Mouse (Mus musculus) liver, embryonic 14.5 days (tissue): ENCODE results near the gene Fndc1.

ENCODE experiments used
- CTCF ChIP-seq: IDR thresholded peaks from 2 replicates; pipeline ENCODE4 v1.5.1; 2016; ENCODE audit warnings: antibody characterized with exemption, low read depth, control low read depth
- EP300 ChIP-seq: IDR thresholded peaks from 2 replicates; pipeline ENCODE4 v1.6.1; 2016; ENCODE audit warnings: antibody characterized with exemption, low read depth

DNA sequence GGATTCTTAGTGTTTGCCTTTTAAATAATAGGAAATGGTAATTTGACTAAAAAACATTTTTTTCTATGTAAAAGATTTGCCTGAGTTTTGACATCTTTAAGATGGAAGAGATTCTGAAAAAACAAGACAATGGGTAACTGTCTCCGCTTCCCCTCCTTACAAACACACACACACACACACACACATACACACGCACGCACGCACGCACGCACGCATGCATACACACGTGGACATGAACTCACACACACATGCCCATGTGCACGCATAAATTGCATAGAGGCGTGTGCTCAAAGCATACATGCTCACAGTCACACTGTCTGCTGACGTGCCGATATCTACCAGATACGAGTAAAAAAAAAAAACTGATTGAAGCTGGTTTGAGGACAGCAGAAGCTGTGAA lies 49.4 kb upstream of the Fndc1 start:
- TF ChIP-seq CTCF (no peak), EP300 (no peak)
